Mouse (Mus musculus): ENCODE measurements around the gene Bicra. TPM values are rescaled to one million over a fixed set of nuclear protein-coding genes. Genes with fewer than 3 reads are reported as not detected.

Bicra gene
- polyA plus RNA-seq, 1 experiment from 2014 or later = 9.6 TPM

DNA sequence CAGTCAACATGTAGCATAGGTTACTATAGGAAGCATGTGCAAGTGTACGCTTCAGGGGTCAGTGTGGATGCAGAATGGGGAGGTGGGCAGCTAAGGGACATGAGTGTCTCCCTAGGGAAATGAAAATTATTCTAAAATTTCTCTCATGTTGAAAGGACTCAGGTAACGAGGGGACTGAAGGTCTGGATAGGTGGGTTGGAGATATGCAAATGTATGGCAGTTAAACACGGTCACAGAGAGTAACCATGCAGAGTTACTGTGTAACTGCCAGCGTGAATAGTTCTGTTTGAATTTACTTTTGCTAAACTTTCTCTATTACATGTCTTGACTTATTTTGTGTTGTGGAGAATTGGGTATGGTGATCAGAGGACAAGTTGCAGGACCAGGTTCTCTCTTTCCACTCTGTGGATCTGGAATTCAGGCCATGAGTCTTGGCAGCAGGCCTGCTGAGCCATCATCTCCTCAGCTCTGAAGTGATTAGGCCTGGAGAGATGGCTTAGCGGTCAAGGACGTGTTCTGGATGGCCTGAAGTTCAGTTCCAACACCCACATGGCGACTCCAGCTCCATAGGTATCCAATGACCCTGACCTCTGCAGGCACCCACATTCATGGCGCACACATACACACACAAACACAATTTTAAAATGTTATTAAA lies 33.1 kb downstream of the Bicra start:
- Histone ChIP-seq H3K4me1 (ENCODE audit: insufficient read depth) (no peaks in the 10 kb centered on the region), H3K36me3 (ENCODE audit: insufficient read depth) (peaks cover 5% of the 10 kb centered on the region; the same call in 1 of the 2 replicates), H3K9ac (no peak overlapping the region), H3K4me3 (ENCODE audit: low read depth, low read length) (no peak overlapping the region), H3K27ac (ENCODE audit: low read depth) (no peak overlapping the region), H3K27me3 (ENCODE audit: insufficient read depth, low read length) (no peaks in the 10 kb centered on the region), H3K9me3 (ENCODE audit: low read depth, low read length) (no peaks in the 10 kb centered on the region), H3K4me2 (no peak overlapping the region)
- ATAC-seq (ENCODE audit: insufficient read depth) (no peak), DNase-seq (no peak)
- WGBS = 91% methylated on average over 8 of the region's 8 CpGs
- TF ChIP-seq CTCF (IDR thresholded peaks at IDR 0.05; ENCODE audit: low read depth) = no peak

DNA sequence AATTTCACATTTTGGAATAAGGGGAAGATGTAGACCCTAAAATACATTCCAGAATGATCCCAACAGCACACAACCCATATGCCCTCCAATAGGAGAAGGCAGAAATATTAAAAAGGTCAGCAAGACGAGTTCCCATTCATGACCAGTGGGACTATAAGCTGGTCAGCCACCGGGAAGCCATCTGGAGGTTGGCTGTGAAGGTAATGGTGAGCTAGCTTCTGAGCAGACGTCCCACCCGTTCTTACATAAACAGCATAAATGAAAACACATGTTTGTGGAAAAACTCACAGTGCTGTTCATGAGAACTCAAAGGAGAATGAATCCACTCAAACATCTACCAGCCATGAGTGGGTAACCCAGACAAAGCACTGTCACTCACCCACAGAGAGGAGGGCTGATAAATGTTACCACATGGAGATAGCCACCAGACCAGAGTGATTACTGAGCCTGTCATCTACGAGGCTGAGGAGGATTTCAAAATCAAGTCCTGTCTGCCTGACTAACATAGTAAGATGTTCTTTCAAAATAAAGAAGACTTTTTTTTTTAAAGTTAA lies 33.9 kb downstream of the Bicra start:
- TF ChIP-seq CTCF (IDR thresholded peaks at IDR 0.05; ENCODE audit: low read depth) = no peak
- no peaks in the 10 kb centered on the region for H3K27me3 ChIP-seq (ENCODE audit: insufficient read depth, low read length)
- no peak overlapping the region for H3K27ac ChIP-seq (ENCODE audit: low read depth)
- no peak overlapping the region for H3K4me2 ChIP-seq
- H3K4me3 ChIP-seq (ENCODE audit: low read depth, low read length) = no peak overlapping the region
- H3K9ac ChIP-seq = no peak overlapping the region
- ATAC-seq (ENCODE audit: insufficient read depth) (no peak), DNase-seq (no peak)
- no peaks in the 10 kb centered on the region for H3K9me3 ChIP-seq (ENCODE audit: low read depth, low read length)
- peaks cover 5% of the 10 kb centered on the region; the same call in 1 of the 2 replicates for H3K36me3 ChIP-seq (ENCODE audit: insufficient read depth)
- 71% methylated on average over 5 of the region's 5 CpGs for WGBS
- no peaks in the 10 kb centered on the region for H3K4me1 ChIP-seq (ENCODE audit: insufficient read depth)

DNA sequence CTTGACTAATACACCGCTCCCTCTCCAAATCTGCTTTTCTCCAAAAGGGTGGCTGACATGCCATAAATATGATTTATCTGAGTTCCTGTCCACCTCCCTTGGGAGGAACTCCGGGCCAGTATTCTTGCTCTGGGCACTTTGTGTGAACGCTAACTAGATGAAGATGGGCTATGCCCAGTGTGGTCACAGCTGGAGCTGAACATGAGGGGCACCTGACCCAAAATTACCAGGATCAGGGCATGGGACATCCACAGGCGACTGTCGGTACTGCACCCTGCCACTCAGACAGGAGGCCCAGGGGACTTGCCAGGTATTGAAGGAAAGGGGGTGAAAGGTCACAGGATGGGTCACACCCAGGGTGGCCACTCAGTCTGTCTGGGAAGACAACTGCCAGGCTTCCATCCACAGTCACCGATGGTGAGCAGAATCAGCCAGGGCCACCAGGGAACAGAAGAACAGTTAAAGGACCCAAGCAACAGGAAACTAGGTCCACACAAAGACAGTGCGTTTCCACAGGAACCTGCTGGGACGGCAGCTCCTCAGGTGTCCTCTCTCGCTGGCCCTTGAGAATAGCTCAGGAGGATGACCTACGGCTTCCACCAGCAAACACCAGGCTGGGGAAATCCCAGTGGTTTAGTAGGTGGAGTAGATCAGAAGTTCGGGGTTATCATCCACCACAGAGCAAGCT lies 35.0 kb downstream of the Bicra start:
- Histone ChIP-seq H3K27me3 (ENCODE audit: insufficient read depth, low read length) (no peaks in the 10 kb centered on the region), H3K4me1 (ENCODE audit: insufficient read depth) (no peaks in the 10 kb centered on the region), H3K4me3 (ENCODE audit: low read depth, low read length) (no peak overlapping the region), H3K27ac (ENCODE audit: low read depth) (no peak overlapping the region), H3K9me3 (ENCODE audit: low read depth, low read length) (no peaks in the 10 kb centered on the region), H3K36me3 (ENCODE audit: insufficient read depth) (peaks cover 5% of the 10 kb centered on the region; the same call in 1 of the 2 replicates), H3K4me2 (no peak overlapping the region), H3K9ac (no peak overlapping the region)
- WGBS = 79% methylated on average over 11 of the region's 11 CpGs
- ATAC-seq (ENCODE audit: insufficient read depth) = no peak
- TF ChIP-seq CTCF (IDR thresholded peaks at IDR 0.05; ENCODE audit: low read depth) = peak; percentile 67
- DNase-seq = peak; percentile 16

DNA sequence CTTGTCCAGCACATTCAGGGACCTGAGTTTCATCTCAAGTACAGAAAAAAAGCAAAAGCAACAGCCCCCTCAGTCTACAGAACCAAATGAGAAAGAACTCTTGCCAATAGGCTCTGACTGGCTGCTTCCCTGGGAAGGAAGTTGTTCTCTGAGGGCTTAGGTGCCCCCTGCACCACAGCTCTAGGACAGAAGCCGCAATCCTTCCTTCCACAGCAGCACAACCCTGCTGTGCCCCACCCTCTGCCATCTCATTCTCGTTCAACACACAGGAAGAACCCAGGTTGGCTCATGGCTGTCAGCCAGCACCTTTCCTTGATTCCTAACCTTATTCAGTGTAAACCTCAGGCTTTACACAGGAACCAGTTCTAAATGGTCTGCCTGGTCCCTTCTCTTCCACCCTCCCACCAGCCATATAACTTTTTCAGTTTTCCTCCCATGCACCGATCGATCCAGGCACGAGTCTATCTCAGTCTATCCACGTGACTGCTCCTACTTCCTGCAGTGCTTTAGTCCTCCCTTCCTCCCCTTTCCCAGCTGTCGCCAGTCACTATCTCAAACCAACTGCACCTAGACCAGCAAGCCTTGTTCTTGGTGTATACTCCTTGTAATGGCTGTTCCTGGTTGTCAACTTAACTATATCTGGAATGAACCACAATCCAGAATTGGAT lies 36.2 kb downstream of the Bicra start:
- Histone ChIP-seq H3K9ac (no peak overlapping the region), H3K4me1 (ENCODE audit: insufficient read depth) (no peaks in the 10 kb centered on the region)
- ATAC-seq (ENCODE audit: insufficient read depth) = no peak

DNA sequence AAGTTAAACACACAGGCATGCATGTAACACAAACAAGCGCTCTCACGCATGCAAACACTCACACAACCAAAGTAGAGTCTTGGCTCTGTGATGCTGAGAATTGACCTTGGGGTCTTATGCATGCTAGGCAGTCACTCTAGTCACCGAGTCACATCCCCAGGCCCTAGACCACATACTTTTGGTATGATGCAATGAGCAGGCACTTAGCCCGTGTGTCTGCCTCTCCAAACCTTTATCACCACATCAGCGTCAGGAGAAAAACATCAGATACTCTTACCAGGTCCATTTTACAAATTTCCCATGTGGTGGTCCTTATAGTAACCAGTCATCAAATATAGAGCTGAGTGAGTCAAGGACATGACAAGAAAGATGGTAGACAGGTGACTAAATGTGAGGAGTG lies 37.1 kb downstream of the Bicra start:
- Histone ChIP-seq H3K27ac (ENCODE audit: low read depth) (no peak overlapping the region), H3K4me2 (no peak overlapping the region), H3K9ac (no peak overlapping the region), H3K4me1 (ENCODE audit: insufficient read depth) (no peaks in the 10 kb centered on the region), H3K4me3 (ENCODE audit: low read depth, low read length) (no peak overlapping the region), H3K36me3 (ENCODE audit: insufficient read depth) (peaks cover 5% of the 10 kb centered on the region; the same call in 1 of the 2 replicates), H3K9me3 (ENCODE audit: low read depth, low read length) (no peaks in the 10 kb centered on the region), H3K27me3 (ENCODE audit: insufficient read depth, low read length) (no peaks in the 10 kb centered on the region)
- no peak for TF ChIP-seq CTCF (IDR thresholded peaks at IDR 0.05; ENCODE audit: low read depth)
- no peak for DNase-seq
- 75% methylated on average over 5 of the region's 5 CpGs for whole genome bisulfite sequencing
- ATAC-seq (ENCODE audit: insufficient read depth) = no peak

More for the DNA sequence above, 36.2 kb downstream of the Bicra start:
- no peak overlapping the region for H3K27ac ChIP-seq (ENCODE audit: low read depth)
- no peak overlapping the region for H3K4me3 ChIP-seq (ENCODE audit: low read depth, low read length)
- no peak for TF ChIP-seq CTCF (IDR thresholded peaks at IDR 0.05; ENCODE audit: low read depth)
- peaks cover 5% of the 10 kb centered on the region; the same call in 1 of the 2 replicates for H3K36me3 ChIP-seq (ENCODE audit: insufficient read depth)
- 81% methylated on average over 7 of the region's 7 CpGs for WGBS
- H3K4me2 ChIP-seq = no peak overlapping the region
- DNase-seq = no peak
- H3K9me3 ChIP-seq (ENCODE audit: low read depth, low read length) = no peaks in the 10 kb centered on the region
- no peaks in the 10 kb centered on the region for H3K27me3 ChIP-seq (ENCODE audit: insufficient read depth, low read length)

DNA sequence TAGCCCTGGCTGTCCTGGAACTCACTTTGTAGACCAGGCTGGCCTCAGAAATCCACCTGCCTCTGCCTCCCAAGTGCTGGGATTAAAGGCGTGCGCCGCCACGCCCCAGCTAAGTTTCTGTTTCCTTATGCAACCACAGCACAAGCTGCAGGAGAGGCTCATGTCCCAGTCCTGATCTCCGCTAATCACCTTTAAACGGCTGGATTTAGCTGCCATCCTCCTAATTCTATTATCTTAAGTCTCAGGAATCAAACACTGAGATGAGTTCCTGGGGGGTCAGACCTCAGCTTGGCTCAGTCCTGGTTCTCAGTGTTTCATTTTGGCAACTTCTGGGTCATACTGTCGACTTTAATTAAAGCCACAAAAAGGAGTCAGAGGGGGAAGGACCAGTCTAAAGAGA lies 38.1 kb downstream of the Bicra start:
- Histone ChIP-seq H3K4me2 (no peak overlapping the region), H3K9me3 (ENCODE audit: low read depth, low read length) (no peaks in the 10 kb centered on the region), H3K27me3 (ENCODE audit: insufficient read depth, low read length) (no peaks in the 10 kb centered on the region), H3K36me3 (ENCODE audit: insufficient read depth) (peaks cover 5% of the 10 kb centered on the region; the same call in 1 of the 2 replicates), H3K4me1 (ENCODE audit: insufficient read depth) (no peaks in the 10 kb centered on the region), H3K27ac (ENCODE audit: low read depth) (no peak overlapping the region), H3K9ac (no peak overlapping the region), H3K4me3 (ENCODE audit: low read depth, low read length) (no peak overlapping the region)
- no peak for TF ChIP-seq CTCF (IDR thresholded peaks at IDR 0.05; ENCODE audit: low read depth)
- 89% methylated on average over 7 of the region's 7 CpGs for WGBS
- ATAC-seq (ENCODE audit: insufficient read depth) (no peak), DNase-seq (no peak)

DNA sequence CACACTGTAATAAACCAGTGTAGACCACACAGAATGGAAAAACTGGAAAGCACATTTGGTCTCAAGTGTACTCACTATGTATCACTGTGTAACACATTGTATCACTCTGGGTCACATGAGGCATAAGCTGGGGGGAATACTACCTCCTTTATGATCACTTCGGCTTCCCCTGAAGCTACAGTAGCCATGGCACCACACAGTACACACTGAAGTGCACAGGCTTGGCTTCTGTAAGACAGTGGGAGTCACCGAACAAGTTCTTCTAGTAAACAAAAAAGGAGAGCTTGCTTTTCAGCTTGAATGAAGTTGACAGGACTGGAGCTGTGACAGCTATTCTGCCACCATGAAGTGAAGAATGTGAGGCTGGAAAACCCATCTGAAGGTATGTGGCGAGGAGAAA lies 42.7 kb downstream of the Bicra start:
- no peaks in the 10 kb centered on the region for H3K27me3 ChIP-seq (ENCODE audit: insufficient read depth, low read length)
- H3K4me1 ChIP-seq (ENCODE audit: insufficient read depth) = no peaks in the 10 kb centered on the region
- H3K4me3 ChIP-seq (ENCODE audit: low read depth, low read length) = no peak overlapping the region
- H3K9ac ChIP-seq = no peak overlapping the region
- H3K9me3 ChIP-seq (ENCODE audit: low read depth, low read length) = no peaks in the 10 kb centered on the region
- no peak overlapping the region for H3K27ac ChIP-seq (ENCODE audit: low read depth)
- no peak for DNase-seq
- TF ChIP-seq CTCF (IDR thresholded peaks at IDR 0.05; ENCODE audit: low read depth) = no peak
- no peak; the same call in 1 of the 2 replicates for ATAC-seq (ENCODE audit: insufficient read depth)
- peaks cover 10% of the 10 kb centered on the region; the same call in 1 of the 2 replicates for H3K36me3 ChIP-seq (ENCODE audit: insufficient read depth)
- WGBS = 69% methylated on average over 3 of the region's 3 CpGs
- H3K4me2 ChIP-seq = no peak overlapping the region
